Mouse (Mus musculus) kidney, postnatal 10 days (tissue): ENCODE results near the gene Lsm10.
"Not testable (repeated sequence)": the region's sequence is repeated elsewhere in the genome, so short reads cannot be mapped to it uniquely, and the experiment has no call there.

Source experiments
- DNase-seq: peaks from one replicate; pipeline ENCODE4 v3.0.0; 2021; ENCODE audit warnings: mixed read lengths

Lsm10 gene

DNA sequence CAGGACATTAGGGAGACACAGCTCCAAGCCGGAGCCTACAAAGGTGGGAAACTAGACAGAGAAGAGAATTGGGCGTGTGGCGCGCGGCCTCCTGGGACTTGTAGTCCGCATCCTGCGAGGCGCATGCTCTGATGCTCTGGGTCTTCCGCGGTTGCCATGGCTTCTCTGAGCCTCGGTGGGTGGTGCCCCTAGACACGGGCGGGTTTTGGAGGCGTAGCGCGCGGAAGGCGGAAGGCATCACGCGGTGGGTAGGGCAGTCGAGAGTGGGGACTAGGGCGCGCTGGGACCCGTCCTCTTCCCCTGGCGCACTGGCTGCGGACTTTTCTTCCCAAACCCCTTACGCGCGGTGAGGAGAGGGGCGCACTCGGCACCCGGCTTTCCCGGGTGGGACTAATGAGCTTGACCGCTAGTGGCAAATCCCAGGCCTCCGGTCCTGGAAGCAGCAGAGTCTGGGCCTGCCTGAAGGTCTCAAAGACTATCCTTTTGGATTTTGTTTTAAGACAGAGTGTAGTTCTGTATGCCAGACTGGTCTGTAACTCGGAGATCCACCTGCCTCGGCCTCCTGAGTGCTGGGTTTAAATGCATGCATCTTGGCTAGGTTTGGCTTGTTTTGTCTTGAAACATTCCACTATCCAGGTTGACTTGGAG is at the start of gene Lsm10:
TSS of gene Lsm10 (plus strand) at position 160 of the 648 bp plus-strand sequence.
- peak; percentile 97 for DNase-seq

DNA sequence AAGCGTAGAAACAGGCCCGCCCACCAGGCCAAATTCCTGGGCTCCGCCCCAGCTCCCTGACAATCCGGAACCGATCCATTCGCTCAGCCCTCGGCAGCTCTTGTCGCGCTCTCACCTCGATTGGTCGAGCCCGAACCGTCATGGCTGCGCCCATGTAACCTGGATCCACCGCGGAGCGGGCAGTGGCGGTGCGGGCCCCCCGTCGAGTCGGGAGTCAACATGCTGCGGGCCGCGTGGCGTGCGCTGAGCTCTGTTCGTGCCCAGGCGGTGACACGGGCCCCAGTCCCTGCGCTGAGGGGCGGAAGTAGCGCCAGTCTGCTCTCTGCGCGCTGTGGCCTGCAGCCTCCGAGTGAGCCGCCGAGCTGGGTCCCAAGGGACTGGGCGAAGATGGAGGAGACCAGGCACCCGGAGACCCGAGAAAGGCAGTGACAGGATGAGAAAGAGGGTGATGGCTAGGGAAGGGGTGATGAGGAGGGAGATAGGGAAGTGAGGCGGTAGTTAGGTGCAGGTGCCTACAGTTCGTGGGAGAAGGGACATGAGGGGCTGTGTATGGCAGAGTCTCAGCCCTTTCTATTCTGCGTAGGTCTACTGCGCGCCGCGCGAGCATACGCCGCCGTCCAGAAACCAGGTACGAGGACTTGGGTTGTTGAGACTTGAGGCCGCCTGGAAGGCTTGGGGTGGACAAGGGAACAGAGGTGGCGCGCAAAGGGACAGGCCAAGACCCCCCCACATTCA is 49.4 kb upstream of the Lsm10 start, which contains the start of gene Mrps15:
TSS of gene Mrps15 (plus strand) at position 75 of the 735 bp plus-strand sequence.
- DNase-seq, result peak; percentile 91

DNA sequence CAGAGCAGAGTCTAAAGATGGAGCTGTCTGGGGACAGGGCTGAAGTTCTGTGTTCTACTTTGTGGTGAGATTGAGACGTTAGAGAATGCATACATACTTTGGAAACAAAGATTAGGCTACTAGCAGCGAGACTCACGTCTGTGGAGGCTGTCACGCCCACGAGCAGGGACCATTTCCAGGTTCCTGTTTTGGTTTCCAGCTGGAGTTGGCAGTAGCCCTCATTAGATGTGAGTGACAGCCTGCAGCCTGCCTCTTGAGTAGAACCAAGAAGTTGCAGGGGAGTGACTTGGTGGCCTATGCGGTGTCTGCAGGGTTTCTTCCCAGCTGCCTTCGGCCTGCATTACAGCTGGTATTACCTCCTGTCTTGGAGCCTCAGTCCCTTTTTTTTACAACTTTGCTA is 44.8 kb upstream of the Lsm10 start:
- no peak for DNase-seq

DNA sequence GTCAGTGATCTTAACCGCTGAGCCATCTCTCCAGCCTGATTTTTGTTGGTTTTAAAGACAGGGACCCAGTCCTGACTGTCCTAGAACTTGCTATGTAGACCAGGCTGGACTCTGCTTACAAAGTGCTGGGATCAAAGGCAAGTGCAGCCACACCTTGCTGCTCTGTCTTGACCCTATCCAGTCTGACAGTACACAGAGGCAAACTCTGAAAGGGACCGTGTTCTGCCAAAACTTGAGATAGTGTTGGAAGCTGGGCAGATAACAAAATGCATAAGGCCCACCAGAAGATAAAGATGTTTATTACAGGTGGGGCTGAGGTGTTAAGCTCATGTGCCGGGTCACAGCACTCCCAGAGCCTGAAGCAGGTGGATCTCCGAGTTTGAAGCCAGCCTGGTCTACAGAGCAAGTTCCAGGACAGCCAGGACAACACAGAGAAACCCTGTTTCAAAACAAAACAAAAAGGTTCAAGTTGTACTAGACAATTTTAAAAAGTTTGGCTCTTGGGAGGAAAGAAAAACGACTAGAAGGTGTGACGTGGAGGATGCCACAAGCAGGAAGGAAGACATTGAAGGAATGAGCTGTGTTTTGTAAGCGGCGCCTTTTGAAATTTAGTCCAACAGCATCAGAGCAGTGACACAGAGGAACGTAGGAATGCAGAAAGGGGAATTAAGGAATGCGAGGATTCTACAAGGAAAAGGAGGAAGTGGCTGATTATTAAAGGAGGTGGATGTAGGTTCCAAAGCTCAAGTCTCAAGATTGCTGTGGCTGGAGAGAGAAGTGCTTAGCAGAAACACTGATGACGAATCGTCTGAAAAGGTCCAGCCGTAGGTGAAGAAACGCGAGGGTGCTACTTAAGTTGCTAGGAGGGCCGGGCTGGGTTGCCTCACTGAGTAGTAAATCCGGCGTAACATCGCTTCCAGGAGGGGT is 39.0 kb upstream of the Lsm10 start:
- DNase-seq, result no peak

DNA sequence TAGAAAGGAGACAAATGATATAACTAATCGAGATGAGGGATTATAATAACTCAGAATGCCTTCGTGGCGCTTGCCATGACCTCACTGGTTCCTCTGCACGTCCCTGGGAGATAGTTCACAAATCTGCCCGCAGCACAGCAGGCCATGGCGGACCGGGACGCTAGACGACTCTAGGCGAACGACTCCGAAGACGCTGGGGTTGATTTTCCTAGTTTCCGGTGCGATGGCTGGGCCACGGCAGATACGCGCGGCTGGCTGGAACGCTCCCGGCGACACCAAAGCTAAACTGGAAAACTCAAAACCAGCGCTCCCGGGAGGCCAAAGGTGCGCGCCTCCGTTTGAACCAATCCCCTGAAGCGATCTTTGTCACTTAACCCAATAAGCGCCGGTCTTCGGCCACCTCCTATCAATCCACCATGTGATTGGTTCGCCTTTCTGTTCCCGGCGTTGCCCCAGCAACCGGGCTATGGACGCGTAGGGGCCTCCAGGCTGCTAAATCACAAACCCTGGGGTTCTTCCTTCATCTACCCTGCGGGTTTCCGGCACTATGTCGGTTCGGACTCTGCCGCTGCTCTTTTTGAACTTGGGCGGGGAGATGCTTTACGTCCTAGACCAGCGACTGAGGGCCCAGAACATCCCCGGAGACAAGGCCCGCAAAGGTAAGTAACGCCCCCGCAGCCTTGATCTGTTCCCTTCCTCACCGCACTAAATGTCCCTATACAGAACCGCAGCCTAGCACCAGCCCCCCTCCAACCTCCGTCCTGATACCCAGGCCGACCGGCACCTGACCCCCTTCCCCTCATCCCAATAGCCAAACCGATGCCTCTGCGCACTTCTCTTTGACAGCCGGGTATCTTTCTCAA is 38.1 kb upstream of the Lsm10 start, which contains the start of gene Oscp1:
TSS of gene Oscp1 (plus strand) at position 432 of the 863 bp plus-strand sequence.
- DNase-seq, result peak; percentile 94

DNA sequence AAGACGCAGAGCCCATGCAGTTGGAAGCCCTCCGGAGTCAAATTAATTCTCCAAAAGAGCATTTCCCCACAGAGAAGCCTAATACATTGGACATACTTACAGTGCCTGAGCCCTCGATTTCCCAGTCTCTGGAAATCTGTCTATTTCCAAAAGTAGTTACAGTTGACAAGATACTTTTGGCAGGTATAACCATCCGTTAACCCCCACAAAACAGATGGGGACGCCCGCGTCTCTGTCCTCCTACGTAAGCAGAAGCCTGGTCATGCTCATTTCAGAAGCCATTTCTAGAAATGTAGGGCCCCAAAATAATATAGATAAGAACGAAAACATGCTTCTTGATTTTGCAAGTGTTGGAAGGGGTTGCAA is 37.4 kb upstream of the Lsm10 start:
- DNase-seq, result no peak

DNA sequence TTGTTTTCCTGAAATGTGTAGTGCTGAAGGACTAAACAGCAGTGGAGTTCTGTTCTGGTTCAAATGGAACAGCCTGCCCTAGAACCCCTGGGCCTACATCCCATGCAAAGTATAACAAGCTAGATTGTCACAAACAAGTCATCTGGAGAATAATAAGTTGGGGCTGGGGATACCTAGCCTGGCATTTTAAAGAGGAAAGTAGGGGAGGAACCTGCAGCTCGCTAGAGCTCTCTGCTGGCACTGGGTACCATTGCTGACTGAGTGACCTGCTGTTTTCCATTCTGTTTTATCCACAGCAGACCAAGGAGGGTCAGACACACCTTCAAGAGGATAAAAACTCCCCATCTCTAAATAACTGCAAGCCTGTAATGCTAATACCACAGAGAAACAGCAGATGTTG is 33.6 kb upstream of the Lsm10 start:
- DNase-seq, result peak; percentile 36

DNA sequence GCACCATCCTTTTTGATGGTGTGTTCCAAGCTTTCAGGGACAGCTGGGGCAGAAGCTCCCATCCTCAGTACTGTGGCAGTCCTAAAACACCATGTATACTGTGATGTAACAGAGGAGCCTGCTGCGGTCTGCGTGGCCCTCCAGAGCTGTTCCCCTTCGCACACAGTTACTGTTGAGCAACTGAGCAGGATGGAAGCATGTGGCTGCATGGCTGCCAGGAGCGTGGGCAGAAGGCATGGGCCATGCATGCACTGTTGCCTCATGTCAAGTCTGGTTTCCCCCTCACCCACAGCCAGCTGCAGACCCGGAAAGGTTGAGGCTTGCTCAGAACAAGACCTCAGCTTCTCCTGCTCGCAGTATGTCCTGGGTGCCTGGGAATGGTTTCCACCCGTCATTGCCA is 31.2 kb upstream of the Lsm10 start:
- no peak for DNase-seq

DNA sequence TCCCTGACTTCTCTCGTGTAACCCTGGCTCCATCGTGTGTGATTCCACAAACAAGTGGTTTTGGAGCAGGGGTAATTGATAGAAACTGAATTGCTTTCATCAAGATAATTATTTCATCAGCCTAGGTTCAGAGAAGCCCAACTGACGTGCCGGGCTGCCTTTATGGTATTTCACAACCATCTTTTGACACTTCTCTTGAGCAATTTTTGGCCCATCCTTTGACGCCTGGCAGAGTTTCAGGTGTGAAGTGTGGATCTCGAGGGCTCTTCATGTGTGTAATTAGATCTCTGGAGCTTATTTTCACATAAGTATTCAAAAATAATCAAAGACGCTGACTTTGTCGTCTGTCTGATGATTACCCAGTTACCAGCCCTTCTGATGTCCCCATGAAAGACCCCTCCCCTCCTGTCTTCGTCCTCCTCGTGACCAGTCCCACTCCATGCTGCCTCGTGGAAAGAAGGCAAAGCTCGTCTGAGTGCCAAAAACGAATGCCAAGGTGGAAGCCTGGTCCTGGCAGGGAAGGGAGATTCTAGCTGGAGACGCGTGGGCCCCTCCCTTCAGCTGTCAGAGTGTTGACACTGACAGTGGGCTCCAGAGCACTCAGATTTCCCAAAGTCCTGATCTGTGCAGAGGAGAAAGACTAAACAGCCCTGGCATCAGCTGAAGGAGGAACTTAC is 28.9 kb upstream of the Lsm10 start:
- DNase-seq, result no peak

DNA sequence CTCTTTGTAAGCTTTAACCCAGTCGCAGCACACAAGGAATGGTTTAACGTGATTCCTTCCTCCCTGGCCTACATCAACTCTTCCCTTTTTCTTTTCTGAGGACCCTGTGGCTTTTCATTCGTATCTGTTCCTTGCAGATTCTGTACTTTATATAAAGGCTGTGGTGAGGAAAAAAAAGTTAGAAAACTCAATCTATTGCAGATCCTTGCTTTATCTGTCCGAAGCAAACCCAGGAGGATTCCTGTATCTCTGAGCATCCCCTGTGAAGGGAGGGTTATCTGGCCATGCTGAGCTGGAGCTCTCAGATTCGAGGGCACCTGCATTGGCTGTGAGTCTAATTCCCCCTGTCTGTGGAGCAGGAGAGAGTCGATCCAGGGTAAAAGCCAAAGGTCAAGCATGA is 27.6 kb upstream of the Lsm10 start:
- DNase-seq, result no peak

DNA sequence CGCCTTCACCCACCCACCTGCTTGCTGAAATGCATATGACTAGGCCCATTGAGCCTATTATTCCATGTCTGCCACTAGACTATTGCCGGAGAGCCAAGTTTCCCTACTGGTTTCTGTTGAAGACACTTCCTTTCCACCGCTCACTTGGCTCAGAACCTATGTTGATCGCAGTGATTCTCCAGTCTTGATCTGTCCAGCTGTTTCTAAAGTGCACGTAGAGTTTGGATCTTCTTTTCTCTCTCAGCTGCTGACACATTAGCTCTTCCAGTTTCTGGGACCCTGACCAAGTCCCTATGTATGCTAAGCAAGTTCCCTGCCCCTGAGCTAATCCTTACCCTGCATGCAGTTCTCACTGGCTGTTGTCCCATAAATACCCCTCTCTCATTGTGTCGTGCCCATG is 18.6 kb upstream of the Lsm10 start:
- no peak for DNase-seq

DNA sequence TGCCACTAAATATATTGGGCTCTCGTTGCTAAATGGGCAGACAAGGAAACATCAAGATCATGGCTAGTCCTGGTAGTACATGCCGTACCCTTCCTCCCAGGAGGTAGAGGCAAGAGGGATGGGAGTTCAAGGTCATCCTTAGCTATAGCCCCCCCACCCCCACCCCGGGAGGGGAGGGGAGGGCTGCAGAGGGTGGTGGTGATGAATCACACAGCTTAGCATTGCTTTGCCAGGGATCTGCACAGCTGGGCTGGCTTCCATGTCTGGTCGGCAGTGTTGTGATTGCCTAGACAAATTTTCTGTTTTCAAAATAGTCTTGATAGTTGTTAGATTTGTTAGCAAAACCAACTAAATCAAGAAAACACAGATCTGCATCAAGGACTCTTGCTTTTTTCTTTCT is 17.2 kb upstream of the Lsm10 start:
- no peak for DNase-seq

DNA sequence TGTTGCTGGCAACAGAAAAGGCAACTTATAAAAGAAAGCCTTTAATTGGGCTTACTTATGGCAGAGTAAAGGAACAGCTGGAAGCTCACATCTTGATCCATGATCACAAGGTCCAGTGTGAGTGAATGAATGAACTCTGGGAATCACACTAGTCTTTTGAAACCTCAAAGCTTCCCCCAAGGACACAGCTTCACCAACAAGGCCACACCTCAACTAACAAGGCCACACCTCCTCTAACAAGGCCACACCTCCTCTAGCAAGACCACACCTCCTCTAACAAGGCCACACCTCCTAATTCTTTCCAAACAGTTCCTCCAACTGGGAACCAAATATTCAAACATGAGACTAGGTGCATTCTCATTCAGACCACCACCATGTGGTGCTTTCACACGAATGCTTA is 14.8 kb upstream of the Lsm10 start:
- DNase-seq, result no peak

DNA sequence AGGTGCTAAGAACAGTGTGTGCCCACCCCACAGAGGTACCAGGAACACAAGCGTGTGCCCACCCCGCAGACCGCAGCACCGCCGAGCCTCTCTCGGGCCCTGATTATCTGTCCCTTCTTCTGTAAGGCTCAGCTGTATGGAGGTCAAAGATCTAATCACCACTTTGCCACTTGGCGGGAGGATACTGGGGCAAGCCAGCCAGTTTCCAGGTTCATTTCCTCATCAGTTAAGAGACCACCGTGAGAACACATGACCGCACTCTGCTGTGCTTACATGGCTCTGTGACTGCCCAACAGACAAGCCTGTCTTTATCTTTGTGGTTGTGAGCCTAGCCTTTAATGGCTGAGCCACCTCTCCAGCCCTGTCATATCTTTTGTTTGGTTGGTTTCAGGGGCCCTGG is 13.4 kb upstream of the Lsm10 start:
- DNase-seq, result no peak

DNA sequence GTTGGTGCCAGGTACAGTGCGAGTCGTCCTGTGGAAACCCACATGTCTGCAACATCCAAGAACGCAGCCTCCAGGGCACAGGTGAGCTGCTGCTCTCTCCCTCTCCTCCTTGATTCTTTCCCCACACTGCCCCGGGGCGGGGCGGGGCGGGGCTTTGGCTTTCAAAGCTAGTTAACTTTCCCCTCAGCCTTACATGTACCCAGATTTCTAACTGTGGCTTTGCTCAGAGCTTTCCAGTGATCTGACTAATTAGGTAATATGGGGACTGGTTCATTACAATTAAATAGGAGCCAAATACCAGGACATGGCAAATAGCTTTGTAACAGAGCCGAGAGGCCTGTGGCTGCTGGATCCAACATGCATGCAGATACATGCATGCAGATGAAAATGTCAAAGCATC is 12.0 kb upstream of the Lsm10 start:
- DNase-seq, result no peak

DNA sequence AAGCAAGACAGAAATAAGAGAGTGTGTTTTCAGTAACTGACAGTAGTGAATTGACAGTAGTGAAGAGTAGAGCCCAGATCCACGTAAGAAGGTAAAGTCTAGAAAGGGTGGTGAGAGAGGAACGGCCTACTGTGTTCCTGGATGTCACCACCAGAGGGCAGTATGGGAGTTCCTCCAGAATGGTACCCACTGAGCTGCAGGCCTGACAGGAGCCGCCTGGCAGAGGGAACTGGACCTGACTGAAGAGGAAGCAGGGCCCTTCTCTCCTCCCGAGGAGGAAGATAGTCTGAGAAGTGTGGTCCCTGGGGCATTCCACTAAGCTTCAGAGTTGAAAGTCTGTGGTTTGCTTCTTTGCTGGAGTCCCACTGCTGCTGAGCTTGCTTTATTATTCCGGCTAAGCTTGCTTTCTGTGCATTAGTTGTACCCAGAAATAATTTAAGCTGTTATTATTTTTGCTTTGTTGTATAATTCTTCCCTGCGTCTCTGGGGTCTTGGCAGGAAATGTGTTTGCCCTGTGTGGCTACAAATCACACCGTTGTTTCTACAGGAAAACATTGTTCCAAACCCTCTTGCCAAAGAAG is 10.3 kb upstream of the Lsm10 start:
- DNase-seq, result peak; percentile 91

DNA sequence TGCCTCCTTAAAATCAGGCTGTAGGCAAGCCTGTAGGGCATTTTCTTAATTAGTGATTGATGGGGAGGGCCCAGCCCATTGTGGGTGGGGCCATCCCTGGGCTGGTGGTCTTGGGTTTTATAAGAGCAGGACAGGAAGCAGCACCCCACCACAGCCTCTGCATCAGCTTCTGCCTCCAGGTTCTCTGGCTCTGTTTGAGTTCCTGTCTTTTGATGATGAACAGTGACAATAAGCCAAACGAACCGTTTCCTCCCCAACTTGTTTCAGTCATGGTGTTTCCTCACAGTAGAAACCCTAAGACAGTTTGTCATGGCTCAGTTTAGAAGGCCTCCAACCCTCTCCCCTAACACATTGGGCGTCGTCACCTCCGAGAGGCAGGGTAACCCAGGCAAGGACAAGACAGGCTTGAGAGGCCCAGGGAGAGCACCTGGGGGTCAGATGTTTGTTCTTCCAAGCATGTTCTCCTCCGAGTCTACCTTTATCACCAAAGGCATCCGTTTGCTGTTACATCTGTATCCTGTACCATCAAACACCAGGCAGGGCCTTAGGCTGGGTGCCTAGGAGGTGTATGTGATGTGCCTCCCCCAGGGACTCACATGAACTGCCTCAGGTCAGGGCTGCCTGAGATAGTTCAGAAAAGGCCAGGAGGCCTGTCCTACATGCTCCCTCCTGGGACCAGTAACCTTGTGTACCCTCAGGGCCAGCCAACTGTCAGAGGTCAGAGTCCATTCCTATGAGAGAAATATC is 6.1 kb upstream of the Lsm10 start:
- DNase-seq, result no peak

DNA sequence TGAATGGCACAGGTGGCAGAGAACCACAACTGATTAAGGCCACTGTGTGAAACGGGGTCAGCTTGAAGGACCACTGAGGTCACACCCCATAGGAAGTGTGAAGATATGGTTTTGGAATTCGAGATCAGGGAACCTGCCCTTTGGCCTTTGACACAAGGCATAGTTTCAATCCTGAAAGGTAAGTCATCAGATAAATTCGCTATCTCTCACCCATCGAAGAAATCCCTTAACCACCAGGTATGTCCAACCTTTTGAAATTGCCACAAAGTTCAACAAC is 5.6 kb upstream of the Lsm10 start:
- DNase-seq, result no peak

DNA sequence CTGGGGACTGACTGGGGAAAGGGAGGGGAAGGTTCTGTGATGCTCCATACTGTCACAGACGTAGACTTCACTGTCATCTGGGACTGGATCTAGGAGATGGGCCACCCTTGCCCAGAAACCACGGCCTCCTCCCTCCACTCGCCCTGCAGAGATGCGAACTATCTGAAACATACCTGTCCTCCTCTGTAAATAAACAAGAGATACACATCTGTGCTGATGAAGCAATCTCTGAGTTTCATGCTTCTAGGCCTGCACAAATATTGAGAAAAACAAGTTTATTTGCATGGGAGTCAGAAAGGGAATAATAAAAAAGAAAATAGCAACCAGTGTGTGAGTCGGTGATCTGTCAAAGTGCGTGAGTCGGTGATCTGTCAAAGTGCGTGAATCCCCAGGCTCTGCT is 4.5 kb upstream of the Lsm10 start:
- no peak for DNase-seq

DNA sequence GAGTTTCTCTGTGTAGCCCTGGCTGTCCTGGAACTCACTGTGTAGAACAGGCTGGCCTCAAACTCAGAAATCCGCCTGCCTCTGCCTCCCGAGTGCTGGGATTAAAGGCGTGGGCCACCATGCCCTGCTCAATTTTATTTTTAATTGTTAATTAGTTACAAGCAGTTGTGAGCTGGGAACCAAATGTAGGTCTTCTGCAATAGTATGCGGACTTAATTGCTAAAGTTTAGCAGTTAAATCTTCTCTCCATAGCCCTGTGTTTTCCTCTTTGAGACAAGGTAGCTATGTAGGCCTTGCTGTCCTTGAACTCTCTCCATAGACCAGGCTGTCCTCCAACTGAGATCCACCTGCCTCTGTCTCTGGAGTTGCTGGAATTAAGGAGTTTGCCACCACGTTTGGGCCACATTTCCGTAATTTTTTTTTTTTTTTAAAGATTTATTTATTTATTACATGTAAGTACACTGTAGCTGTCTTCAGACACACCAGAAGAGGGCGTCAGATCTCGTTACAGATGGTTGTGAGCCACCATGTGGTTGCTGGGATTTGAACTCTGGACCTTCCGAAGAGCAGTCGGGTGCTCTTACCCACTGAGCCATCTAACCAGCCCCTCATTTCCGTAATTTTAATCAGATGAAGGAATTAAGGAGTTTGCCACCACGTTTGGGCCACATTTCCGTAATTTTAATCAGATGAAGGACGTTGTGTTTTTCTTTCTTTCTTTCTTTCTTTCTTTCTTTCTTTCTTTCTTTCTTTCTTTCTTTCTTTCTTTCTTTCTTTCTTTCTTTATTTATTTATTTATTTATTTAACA is 597 bp upstream of the Lsm10 start:
- not testable (repeated sequence) for DNase-seq
